Mouse (Mus musculus) left cerebral cortex, adult 2 months (tissue): ENCODE measurements around the gene Sccpdh. TPM values are rescaled to one million over a fixed set of nuclear protein-coding genes. Genes with fewer than 3 reads are reported as not detected.
"Not testable (repeated sequence)": the region's sequence is repeated elsewhere in the genome, so short reads cannot be mapped to it uniquely, and the experiment has no call there.

Source experiments
- DNase-seq, 2 experiments: peaks; one replicate each; pipeline ENCODE4 v3.0.0; 2021 to 2022; ENCODE audit warnings: low spot score in 2 of 2, mixed read lengths in 1 of 2; ENCODE audit errors: extremely low spot score in 1 of 2
- H3K27ac ChIP-seq: fragments of 200-600 bp; 2 replicates; pipeline ENCODE4 v1.8.1; 2022
- H3K4me3 ChIP-seq: fragments of 200-600 bp; 2 replicates; pipeline ENCODE4 v1.8.1; 2022
- CTCF ChIP-seq: fragments of 200-600 bp; IDR thresholded peaks from 2 replicates; pipeline ENCODE4 v1.8.1; 2022; ENCODE audit warnings: antibody characterized with exemption, mild to moderate bottlenecking, moderate library complexity
- intact Hi-C: fragments of 180-260 bp; cut with DNase I; formaldehyde crosslinking; loops from one replicate; pipeline ENCODE4 v1.15.1; 2025
- total RNA-seq, 2 experiments: library from RNA; stranded (reverse); gene quantifications; 2 replicates each; pipeline ENCODE4 v1.2.3; 2021

The Sccpdh gene
- total RNA-seq, 2 experiments from 2014 or later, result 49.8 to 56.5 TPM

DNA sequence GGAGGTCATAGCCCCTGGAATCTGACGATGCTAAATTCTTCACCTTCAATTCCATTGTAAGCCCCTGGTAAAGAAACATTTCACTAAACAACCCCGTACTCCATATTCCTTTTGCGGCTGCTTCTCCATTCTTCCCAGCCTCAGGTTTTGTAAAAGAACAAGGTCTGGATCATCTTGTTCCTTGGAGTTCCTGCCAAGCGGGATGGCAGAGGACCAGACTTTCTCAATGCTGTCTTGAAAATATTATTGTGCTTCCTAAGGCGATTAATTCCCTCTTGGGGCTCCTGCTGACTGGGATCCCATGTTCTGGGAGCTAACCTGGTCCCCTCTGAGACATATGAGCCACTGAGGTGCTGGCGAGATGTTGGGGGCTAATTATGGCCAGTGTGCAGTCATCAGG is 37.1 kb downstream of the Sccpdh start:
- Histone ChIP-seq H3K4me3 (no peak overlapping the region), H3K27ac (no peak overlapping the region)
- no peak for TF ChIP-seq CTCF
- intact Hi-C loops, result no loop called here
- DNase-seq, result peak; percentile 31 to 37

DNA sequence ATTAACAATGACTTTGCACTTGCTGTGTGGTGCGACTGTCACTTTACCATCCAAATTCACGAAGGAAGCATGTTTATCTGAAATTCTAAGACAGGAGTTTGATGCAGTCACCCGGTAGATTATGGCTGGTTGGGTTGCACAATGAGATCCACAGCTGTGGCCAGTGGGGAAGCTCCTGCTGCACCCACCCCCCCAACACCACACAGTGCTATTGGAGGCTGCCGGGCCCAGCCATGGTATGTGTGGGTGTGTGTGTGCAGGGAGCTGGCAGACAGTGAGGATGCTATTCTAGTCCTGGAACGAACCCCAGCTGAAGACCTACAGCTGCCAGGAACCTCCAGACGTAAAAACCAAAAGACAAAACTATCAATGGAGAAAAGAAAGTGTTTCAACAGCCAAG is 41.4 kb downstream of the Sccpdh start:
- intact Hi-C loops, result no loop called here
- H3K27ac ChIP-seq, result peak overlapping the region; percentile 34; the same call in 1 of the 2 replicates
- no peak overlapping the region for H3K4me3 ChIP-seq
- peak; percentile 67 to 73 for DNase-seq
- no peak for TF ChIP-seq CTCF

DNA sequence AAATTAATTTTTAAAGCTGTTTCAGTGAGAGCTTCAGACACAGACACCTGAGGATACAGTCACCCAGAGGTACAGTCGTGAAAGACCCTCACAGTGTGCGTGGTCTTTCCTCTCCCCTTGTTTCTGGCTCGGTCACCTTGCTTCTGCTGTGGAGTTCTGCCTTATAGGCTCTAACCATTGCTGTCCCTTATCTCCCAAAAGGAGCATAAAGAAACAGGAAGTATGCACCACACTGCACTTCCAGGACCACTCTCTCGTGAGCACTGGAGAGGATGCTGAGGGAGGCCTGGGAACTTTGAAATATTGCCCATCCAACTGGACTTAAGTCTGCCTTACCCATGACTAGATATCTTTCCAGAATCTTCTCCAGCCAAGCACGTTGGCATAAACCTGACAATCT is 42.7 kb downstream of the Sccpdh start:
- TF ChIP-seq CTCF, result no peak
- intact Hi-C loops, result no loop called here
- Histone ChIP-seq H3K4me3 (no peak overlapping the region), H3K27ac (no peak overlapping the region)
- DNase-seq, result no peak

DNA sequence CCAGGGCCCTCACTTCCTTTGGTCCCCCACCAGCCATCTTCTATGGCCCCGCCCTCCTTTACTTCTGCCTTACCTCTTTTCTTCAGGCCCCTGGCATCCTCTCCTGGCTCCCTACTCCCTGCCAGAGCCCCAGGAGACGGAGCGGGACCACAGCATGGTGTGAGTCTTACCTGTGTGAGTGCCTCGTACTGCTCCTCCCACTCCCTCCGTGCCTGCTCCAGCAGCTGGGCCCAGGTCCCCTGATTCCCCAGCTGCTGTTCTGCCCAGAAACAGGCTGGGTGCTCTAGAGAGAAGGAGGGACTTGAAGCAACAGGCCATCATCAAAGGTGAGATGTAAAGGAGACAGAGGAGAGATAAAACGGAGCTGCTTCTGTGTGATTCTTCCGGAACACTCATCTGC is 44.6 kb downstream of the Sccpdh start:
- no peak for TF ChIP-seq CTCF
- H3K27ac ChIP-seq, result no peak overlapping the region
- intact Hi-C loops, result no loop called here
- DNase-seq, result no peak
- no peak overlapping the region for H3K4me3 ChIP-seq

DNA sequence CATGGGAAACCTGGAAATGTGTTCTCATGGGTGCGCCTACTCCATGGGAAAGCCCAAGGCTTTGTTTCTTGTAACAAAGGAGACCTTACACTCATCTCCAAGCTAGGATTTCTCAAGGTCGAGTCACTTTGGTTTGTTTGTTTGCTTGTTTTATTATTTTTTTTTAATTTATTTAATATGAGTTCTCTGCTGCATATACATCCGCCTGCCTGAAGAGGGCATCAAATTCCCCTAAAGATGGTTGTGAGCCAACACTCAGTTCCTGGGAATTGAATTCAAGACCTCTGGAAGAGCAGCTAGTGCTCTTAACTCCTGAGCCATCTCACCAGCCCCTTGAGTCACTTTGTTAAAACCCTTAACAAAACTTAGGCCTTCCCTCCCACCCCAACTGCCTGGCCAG is 45.4 kb downstream of the Sccpdh start:
- Histone ChIP-seq H3K4me3 (no peak overlapping the region), H3K27ac (no peak overlapping the region)
- TF ChIP-seq CTCF, result peak; percentile 40
- no peak for DNase-seq
- intact Hi-C loops, result no loop called here

DNA sequence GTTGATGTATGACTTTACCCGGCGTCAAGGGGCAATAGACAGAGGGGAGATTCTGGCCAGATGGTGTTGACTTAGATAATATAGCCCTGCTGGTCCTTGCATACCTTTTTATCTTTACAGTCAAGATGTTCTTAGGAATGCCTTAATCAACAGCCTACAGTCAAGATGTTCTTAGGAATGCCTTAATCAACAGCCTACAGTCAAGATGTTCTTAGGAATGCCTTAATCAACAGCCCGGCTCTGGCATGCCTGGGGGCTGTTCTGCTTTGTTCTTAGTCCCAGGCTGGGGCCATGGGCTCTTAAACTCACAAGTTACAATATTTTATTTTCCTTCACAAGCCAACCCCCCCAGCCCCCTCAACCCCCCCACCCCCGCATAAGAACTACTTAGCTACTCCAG is 47.3 kb downstream of the Sccpdh start:
- H3K27ac ChIP-seq, H3K4me3 ChIP-seq, DNase-seq, intact Hi-C loops: not testable (repeated sequence)

DNA sequence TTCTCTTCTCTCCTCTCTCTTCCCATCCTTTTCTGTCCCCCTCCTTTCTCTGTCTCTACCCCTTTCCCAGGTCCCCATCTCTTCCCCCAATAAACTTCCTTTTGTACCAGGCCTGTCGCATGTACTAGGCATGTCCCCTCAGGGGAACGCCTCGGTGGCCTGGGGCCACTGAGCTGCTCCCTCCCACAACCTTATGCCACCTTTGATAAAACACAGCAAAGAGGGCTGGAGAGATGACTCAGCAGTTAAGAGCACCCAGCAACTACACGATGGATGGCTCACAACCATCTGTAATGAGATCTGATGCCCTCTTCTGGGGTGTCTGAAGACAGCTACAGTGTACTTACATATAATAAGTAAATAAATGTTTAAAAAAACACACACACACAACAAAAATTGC is 47.8 kb downstream of the Sccpdh start:
- H3K4me3 ChIP-seq, result no peak overlapping the region
- peak; percentile 4 for TF ChIP-seq CTCF
- intact Hi-C loops, result no loop called here
- no peak overlapping the region for H3K27ac ChIP-seq
- no peak for DNase-seq

DNA sequence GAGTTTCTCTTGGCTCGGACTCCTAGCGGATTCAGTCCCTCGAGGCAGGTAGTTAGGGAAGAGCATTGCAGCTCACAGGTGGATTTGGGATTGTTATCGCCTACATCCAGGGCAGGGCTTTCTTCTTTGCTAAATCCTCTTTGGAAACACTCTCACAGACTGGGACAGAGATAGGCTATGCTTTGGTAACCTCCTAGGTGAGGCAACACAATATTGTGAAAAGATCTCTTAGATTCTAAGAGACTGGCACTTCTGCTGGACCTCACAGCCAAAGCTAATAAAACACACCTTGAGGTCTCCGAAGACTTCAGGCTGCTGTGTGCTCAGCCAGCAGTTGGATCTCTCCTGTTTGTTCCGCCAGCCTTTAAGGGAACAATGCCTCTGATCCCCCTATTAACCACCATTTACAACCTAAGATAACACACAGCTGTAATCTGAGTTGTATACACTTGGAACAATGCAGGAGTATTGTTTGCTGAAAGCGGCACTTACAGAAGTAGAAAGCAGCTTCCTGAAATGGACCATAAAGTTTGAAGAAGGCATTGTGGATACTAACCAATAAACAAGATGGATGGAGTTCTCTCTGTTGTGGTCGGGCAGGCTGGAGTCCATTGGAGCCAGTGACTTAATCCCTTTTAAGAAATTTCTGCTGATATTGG is 54.9 kb downstream of the Sccpdh start:
- Histone ChIP-seq H3K27ac (no peak overlapping the region), H3K4me3 (no peak overlapping the region)
- intact Hi-C loops, result no loop called here
- TF ChIP-seq CTCF, result no peak
- no peak for DNase-seq

DNA sequence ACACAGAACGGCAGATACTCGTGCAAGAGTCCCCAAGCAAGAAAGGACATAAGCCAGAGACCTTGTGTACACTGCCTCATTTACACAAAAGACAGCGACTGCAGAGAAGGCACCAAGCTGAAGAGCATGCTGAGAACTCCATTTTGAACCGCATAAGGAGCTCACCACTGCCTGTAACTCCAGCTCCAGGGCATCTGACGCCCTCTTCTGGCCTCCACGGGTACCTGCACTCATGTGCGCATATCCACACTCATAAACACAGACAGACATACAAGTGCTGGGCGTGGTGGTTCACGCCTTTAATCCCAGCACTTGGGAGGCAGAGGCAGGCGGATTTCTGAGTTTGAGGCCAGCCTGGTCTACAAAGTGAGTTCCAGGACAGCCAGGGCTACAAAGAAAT is 60.7 kb downstream of the Sccpdh start:
- no peak overlapping the region for H3K27ac ChIP-seq
- intact Hi-C loops, result no loop called here
- H3K4me3 ChIP-seq, result no peak overlapping the region
- no peak for TF ChIP-seq CTCF
- DNase-seq, result no peak

DNA sequence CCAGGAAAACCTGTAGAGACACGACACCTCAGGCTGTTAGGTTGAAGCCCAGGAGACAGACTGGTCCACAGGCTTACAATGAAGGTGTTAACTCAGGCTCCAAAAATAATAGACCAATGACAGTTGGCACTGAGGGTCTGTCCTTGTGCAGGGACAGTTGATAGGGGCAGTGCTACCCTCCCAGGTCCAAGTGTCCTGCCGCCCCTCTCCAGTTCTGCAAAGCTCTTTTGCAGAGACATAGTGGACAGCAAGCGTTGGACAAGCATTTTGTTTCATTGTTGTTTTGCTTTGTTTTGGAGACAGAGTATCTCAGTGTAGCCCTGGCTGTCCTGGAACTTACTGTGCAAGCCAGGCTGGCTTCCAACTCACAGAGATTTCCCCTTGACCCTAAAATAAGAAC is 63.4 kb downstream of the Sccpdh start:
- no peak for DNase-seq

DNA sequence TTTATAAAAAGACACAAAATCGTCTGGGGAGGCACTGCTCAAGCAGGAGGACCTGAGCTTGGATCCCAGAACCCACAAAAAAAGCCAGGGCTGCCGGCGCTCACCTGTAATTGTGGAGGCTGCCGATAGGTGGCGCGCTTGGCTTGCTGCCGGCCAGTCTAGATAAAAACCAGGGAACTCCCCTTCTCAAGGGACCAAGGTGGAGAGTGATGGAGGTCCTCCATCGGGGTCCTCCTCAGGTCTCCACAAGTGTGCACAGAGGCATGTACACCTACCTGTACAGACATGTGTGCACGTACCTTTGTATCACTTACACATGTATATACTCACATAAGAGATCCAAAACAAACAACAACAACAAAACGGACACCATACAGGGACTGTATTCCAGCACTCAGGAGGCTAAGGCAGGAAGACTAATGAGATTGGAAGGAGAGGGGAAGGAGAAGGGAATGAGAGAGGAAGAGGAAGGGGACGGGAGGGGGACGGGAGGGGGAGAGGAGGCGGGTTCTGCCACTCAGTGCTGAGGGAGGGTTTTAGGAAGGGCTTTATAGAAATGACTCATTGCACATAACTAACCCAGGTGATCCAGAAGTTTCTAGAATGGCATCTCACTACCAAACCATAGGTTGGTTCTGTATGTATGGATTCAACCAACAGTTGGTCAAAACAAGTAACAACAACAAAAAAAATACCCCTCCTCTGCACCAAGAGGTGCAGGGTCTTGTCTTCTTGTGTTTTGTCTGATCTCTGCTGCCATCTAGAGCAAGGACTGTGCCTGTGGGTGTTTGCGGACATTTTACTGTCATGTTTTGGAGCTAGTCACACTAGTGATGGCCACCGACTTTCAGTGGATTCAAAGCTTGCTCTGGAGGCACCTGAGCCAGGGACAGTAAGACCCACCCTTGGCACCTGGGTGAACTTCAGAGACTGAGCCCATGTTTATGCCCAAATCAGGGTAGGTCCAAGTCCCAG is 66.8 kb downstream of the Sccpdh start:
- no peak overlapping the region for H3K27ac ChIP-seq
- peak; percentile 63 to 65 for DNase-seq
- H3K4me3 ChIP-seq, result peak overlapping the region; percentile 35
- intact Hi-C loops, result loop anchor here (5.0 to 10.0 kb wide), 2 partner anchors 90 to 227 kb away; no protein-coding TSS in a partner anchor
- peak; percentile 89 for TF ChIP-seq CTCF

More for the DNA sequence above, 63.4 kb downstream of the Sccpdh start:
- TF ChIP-seq CTCF, result no peak
- H3K4me3 ChIP-seq, result no peak overlapping the region
- intact Hi-C loops, result loop anchor here (5.0 to 10.0 kb wide), 2 partner anchors 87 to 224 kb away; no protein-coding TSS in a partner anchor
- no peak overlapping the region for H3K27ac ChIP-seq

DNA sequence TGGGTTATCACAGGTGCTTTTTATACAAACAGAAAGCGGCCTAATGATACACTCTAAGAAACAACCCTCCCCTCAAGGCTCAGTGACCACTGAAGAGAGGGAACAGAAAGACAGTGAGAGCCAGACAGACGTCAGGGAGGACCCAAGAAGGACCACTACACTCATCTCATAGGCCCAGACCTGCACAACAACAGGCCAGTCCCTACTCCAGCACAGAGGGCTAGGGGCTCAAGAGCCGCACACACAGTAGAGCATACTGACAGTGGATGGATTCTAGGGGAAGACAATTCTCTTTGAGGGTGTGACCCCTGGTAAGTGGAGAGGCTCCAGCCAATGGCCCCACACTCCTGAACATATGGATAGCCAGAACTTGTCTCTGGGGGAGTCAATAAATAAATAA is 68.5 kb downstream of the Sccpdh start:
- intact Hi-C loops, result loop anchor here (10.0 kb wide), 1 partner anchor 92 kb away; no protein-coding TSS in a partner anchor
- TF ChIP-seq CTCF, result no peak

More for the DNA sequence above, 68.5 kb downstream of the Sccpdh start:
- DNase-seq, result no peak
- no peak overlapping the region for H3K27ac ChIP-seq
- no peak overlapping the region for H3K4me3 ChIP-seq

Other genes starting within 250 kb of the Sccpdh start
- gene Smyd3, start 150.2 kb upstream of the Sccpdh start, total RNA-seq, result 10 to 100 TPM; 25.0 to 25.6 TPM
- 10 to 100 TPM; 23.8 to 25.0 TPM for gene Tfb2m, start 121.9 kb upstream of the Sccpdh start, total RNA-seq
- 10 to 100 TPM; 36.6 to 37.0 TPM for gene Cnst, start 121.8 kb upstream of the Sccpdh start, total RNA-seq
- gene Kif28, start 77.1 kb downstream of the Sccpdh start, total RNA-seq, result under 1 TPM in 1 of 2 experiments, not detected in 1; 0.23 TPM
- gene Gm10518, start 135.2 kb downstream of the Sccpdh start, total RNA-seq, result under 1 TPM in 1 of 2 experiments, not detected in 1; 0.26 TPM
- 10 to 100 TPM; 36.1 to 37.3 TPM for gene Ahctf1, start 135.5 kb downstream of the Sccpdh start, total RNA-seq